Mouse (Mus musculus) Muller cell, postnatal 12 days (primary cell): ENCODE measurements around the gene Faah.

Experiments
- DNase-seq: peaks from one replicate; pipeline ENCODE4 v3.0.0-alpha.2; 2015; ENCODE audit errors: inconsistent ontology term

Faah gene

DNA sequence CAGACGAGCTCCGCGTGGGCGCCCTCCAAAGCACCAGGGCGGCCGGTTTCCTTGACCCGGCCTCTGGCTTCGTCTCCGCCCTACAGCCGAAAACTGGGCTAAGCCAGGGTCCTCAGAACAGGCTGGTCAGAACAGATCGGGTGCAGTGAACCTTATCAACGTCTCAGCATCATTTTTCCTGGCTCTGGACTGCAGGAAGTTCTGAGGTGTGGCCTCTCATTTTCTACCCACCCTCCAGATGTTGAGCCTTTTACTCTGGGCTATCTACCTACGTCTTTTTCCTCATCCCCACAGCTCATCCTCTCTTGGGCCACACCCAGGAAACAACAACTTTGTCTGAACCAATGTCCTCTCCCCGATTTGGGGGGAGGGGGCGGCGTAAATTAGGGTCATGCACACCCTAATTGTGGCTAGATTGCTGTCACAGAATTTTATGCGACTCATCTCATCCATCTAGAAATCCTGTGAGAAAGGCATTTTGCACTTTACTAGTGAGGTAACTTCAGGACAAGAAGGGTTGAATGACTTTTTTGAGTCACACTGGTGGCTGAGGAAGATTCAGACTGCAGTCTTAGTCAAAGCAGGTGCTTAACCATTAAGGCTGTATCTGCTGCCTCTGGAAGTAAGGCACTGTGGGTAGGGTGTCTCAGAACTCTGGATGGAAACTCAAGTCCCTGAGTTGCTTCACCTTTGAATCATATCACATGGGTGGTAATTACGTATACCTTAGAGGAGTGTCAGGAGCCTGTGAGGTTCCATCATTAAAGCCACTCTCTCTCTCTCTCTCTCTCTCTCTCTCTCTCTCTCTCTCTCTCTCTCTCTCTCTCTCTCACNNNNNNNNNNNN is at the start of gene Faah:
Gene Faah, minus strand, starts transcription at position 25 of the 845 bp plus-strand sequence.
- peak; percentile 14 for DNase-seq

DNA sequence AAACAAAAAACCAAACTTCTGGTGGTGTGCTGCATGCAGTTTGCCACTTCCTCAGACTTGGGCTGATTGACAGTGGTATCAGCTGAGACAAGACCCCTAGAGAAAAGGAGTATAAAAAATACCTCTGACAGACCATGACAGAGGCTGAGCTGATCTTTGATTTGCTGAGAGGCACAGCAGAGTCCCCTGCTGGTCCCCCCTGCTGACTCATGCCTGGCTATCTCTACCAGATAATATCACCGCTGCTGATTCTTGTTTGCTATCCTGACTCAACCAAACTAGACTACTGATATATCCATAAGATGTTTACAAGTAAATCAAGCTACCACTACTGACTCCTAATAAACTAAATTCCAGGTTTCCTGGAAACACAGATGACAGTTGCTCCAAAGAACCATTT is 46.1 kb upstream of the Faah start:
- DNase-seq, result no peak

DNA sequence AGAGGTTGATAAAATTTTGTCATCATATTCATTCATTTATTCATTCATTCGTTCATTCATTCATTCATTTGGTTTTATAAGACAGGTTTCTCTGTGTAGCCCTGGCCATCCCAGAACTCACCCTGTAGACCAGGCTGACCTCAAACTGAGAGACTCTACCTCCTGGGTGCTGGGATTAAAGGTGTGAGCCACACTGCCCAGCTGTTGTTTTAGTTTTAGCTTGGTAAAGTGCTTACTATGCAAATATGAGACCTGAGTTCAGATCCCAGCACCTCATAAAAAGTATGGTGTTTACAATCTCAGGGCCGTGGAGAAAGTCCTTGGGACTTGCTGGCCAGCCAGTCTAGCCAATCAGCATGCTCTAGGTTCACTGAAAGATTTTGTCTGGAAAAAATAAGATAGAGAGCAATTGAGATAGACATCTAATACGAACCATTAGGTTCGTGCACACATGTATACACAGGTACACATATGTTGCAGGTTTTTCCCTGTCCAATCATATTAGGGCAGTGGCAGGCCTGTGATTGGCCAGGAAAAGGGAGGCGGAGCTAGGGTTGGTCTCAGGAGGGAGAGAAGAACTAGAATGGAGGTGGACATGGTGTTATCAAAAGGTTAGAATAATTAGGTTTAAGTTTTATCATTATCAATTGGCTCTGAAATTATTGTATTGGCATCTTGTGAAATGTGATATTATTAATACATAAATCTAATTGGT is 41.4 kb upstream of the Faah start:
- no peak for DNase-seq

DNA sequence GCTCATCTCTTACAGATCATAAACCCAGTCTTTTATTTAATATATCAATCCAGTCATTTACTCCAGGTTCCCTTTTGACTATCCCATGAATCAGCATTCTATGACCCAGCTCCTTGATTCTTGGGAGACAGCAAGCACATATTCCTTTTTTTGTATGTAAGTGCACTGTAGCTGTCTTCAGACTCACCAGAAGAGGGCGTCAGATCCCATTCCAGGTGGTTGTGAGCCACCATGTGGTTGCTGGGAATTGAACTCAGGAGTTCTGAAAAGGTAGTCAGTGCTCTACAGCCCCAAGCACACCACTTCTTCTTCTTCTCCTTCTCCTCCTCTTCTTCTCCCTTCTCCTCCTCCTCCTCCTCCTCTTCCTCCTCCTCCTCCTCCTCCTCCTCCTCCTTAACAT is 39.8 kb upstream of the Faah start:
- no peak for DNase-seq

DNA sequence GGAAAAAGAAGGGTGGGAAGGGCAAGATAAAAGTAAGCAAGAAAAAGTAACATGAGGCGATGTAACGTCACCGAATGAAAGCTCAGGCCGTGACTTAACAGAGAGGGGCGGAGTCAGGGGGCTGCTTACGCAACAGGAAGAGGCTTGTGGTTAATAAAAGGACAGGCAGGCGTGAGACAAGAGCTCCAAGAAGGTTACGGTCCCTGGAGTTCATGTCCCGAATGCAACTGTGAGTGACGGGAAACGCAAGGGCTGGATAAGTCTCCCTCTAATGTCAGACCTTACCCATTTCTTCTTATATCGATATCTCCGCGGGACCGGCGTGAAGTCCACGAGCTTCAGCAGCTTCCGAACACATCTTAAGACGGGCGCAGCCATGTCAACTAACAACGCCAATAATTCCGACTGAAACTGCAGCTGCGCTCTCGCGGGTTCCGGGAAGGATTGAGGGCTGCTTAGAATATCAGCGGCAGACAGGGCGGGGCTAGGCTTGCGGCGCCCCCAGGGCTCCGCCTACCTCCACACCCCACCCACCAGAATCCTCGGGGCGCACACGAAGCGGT is 35.8 kb upstream of the Faah start, which contains the start of gene Nsun4:
Gene Nsun4, minus strand, starts transcription at position 478 of the 563 bp plus-strand sequence.
- DNase-seq, result peak; percentile 94

DNA sequence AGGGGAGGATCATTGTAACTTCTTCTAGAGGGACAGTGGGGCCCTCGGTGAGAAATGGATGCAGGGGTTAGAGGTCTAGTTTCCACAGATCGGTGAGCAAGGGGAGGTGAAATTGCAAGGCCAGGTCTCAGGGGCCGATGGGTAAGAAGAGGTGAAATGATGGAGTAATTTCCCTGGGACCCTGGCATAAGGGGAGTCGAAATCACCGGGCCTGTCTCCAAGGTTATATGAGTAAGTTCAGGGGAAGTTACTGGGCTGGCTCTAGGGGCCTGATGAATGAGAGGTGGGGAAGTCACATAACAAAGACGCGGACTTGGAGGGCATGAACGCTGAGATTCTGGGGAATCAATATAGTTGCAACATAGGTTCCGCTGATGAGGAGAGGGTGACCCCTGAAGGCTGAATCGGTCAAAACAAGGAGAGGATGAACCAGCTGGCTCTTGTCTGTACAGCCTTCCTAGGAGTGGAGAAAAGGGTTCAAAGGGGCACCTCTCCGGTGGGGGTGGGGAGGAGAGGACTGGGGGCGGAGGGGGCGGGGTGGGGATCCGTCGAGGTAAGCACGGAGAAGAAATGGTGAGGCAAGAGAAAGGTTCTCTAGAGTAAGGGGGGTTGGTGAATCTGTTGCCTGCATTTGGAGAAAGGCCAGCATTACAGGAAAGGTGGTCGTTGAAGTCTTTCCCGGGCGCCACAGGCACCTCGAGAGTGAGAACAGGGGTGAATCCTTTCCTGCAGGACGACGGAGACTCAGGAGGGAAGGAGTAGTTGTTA is 35.0 kb upstream of the Faah start:
- DNase-seq, result peak; percentile 49

DNA sequence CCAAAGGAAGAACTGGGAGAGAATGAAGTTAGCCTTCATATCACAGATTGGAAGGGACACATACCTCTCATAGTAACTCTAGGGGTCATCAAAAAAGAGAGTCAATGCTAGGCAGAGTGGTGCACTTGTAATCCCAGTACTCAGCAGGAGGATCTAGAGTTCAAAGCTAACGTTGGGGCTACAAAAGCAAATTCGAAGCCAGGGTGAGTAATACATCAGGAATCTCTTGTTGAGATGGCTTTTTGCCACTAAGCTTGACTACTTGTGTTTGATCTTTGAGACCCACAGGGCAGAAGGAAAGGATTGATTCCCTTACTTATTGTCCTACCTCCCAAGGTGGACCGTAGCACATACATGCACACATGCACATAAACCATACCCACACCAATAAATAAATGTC is 31.5 kb upstream of the Faah start:
- DNase-seq, result peak; percentile 13

DNA sequence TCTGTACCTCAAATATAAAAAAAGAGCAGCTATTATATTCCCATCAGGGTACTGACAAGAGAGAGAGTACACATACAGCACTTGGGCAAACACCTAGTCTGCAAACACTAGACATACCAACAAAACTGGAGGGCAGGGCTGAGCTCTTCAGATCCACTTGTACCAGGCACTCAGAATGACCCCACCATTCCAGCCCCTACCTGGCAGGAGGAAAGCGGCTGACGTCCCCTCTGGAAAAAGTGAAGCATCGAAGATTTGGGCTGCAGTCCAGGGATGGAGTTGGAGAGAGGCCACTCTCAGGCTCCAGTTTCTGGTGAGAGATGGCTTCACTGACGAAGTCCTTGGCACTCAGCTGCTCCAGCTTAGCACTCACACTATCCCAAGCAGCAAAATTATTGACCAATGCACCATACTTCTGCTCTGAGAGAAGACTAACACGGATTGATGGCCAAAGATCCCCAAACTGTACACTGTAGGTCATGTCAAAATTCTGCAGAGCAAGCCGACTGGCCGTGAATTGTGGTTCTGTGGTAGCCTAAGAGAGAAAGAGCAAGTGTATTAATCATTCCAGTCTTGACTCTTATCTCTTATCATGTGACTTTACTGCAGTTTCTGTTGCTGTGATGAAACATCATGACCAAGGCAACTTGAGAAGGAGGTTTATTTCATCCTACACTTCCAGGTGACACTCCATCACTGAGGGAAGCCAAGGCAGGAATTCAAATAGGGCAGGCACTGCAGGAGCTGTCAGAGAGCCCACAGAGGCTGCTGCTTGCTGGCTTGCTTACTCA is 30.6 kb upstream of the Faah start:
- DNase-seq, result no peak

DNA sequence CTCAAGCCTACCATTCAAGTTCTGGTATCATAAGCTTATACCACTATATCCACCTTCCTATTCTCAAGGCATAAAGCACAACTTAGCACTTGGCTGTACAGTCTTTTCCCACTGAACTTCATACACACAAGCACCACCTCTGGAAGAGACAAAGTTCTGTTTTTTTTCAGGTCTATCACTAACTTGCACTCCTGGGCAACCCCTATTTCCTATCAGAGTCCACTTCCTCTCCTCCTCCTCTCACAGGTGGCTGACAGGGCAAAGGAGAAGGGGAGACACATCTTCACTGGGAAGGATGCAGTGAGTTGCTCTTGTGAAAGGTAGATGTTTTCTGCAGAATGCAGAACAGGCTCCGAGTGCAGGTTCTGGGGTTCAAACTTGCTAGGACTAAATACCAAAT is 30.0 kb upstream of the Faah start:
- DNase-seq, result no peak

DNA sequence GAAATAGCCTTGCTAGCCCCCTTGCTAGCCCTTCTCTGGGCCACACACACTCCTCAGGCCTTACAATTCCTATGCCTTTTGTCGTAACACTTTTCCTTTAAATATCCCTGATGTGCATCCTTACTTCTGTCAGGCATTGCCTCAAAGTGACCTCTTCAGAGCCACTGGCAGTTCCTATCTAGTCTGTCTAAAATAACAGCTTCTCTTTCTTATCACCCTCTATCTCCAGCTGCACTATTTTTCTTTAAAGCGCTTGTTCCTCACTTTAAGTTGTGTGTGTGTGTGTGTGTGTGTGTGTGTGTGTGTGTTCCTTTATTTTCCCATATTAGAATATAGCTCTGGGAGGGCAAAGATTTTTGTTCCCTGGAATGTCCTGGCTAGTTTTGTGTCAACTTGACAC is 28.9 kb upstream of the Faah start:
- no peak for DNase-seq

DNA sequence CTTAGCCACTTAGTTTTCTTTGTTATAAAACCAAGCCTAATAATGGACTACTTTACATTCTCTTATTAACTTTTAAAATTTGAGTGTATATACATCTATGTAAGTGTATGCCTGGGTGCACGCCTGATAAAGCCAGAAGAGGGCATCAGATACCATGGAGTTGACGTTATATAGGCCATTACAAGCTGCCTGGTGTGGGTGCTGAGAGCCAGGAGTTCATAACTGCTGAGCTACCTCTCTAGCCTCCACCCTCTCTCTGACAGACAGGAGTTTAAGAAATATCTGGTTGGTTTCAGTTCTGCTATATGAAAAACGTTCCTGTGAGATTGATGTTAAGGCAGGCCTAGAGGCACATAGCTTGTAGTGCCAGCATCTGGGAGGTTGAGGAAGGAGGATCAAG is 24.5 kb upstream of the Faah start:
- no peak for DNase-seq

DNA sequence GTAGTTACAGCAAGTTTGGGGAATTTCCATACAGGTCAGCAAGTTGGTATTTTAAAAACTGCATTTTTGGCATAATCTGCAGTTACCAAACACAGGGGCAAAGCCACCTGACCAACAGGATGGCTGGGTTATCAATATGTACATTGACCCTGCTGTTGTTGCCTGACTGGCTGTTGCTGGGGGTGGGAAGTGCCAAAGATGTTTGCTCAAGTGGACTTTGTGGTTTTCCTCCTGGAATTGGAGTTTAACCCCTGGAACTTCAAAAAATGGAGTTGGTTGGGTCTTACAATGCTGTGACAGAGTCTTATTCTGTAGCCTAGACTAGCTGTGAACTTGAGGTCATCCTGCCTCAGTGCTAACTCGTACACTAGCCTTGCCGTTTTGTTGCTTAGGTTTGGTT is 22.7 kb upstream of the Faah start:
- DNase-seq, result no peak

DNA sequence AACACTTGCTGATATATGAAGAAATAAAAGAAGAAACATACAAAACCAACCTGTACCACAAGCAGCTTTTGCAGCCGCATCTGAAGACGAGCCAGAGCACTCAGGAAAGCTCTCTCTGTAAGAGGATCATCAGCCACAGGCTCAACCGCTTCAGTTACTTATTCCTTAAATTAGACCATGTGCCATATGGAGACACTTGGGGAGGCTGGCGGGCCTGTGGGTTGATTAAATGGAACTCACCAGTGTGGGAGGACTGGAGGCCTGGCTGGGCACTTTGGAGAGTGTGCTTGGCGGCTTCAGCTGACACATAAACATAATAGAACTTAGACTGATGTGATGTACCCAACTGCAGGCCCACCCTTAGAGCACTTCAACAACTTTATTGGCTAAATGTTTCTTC is 15.6 kb upstream of the Faah start:
- DNase-seq, result no peak

DNA sequence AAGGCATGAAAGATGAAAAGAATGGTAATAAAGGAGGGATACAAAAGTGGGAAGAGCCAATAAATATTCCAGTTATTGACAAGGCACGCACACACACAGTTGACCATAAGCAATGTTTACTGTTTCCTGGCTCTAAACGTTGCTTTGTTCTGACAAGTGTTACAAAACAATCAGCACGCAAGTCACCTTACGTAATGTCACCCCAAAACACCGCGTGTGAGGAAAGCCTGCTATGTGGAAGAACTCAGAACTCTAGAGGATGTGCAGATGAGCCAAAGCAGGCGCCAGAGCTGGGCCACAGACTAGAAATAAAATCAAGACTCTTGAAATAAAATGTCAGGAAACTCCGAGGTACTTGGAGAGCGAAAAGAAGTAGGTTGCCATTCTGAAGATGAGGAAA is 15.2 kb upstream of the Faah start:
- no peak for DNase-seq

DNA sequence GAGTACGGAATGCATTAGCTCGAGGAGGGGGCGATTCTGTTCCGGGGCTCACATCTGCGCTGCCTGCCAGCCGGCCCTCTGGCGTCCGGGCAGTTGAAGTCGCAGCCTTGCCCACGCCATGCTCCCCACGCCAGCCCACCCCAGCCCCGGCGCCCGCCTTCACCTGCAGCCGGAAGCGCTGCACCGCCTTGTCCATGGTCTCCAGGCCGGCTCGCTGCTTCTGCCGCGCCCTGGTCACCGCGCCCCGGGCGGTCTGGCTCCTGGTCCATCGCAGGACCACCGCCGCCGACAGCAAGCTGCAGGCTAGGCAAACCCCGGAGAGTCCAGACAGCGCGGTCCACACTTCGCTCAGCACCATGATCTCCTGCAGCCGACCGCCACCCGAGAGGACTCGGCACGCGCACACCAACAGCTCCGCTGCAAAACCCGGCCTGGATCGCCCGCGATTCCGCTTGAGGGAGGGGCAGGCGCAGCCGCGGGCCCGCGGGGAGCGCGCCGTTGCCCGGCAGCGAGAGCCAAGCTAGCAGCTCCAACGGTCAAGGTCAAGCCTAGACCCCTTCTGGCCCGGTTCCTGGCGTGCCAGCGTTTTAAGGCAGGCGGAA is 325 bp downstream of the Faah start:
- peak; percentile 77 for DNase-seq

DNA sequence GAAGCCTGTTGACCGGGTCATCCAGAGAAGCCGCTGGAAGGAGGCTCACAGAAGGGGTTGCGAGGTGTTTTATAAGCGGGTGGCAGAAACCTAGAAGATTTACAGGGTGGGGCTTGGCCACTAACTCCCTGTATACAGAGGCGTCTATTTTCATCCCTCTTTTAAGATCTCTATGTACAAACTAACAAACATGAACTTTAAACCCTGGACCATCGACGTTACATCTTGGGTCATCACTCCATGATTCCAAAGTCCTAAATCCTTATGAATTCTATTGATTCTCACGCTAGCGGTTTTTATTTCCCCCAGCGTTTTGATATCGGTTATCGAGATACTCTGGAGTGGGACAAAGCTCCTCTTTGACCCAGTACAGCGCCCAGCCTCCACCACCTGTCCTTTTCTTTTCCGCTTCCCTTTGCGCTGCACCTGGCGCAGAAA is 845 bp downstream of the Faah start:
- DNase-seq, result no peak

DNA sequence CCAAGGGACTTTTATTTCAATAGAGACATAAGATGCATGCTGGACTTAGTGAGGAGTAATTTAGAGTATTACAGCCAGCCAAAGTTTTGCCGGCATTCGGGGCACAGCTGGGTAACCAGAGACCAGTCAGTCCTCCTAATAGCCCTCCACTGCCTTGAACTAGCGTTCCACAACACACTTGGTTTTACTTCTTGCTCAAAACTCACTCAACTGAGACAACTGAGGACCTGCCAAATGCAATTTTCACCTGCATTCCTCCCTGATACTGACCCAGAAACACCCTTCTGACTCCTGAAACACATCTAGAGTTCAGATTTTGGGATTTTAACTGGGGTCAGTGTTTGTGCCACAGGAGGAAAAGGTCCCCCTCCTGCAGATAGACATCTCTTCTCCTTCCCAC is 1.3 kb downstream of the Faah start:
- DNase-seq, result no peak

DNA sequence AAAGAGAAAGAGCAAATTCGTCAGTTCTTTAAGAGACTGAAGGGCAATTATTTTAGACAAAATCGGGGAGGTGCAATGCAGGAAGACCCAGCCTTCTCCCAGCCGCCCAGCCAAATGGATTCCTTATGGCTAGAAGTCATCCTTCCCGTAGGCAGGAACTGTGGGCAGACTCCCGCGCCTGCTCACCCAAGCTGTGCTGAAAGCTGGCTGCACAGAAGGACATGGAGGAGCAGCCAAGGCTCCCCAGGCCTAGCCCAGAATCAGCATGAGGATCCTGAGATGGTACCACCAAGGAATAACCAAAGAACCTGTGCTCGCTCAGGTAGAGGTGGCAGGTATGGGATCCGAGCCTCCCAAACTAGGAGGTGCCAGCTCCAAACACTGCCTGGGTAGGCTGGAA is 1.7 kb downstream of the Faah start:
- DNase-seq, result no peak

DNA sequence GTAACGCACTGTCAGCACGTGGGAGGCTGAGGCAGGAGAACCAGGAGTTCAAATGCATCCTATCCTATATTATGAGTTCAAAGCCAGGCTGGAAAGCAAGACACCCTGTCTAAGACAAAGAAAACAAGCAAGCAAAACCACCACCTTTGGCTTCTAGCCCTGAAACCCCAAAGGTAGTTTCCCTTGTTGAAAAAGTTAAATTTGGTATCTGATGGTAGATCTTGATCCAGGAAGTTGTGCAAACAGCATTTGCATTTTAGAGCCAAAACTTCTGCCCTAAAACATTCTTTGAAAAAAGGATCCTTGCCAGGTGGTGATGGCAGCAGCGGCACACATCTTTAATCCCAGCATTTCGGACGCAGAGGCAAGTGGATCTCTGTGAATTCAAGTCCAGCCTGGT is 2.2 kb downstream of the Faah start:
- DNase-seq, result no peak

DNA sequence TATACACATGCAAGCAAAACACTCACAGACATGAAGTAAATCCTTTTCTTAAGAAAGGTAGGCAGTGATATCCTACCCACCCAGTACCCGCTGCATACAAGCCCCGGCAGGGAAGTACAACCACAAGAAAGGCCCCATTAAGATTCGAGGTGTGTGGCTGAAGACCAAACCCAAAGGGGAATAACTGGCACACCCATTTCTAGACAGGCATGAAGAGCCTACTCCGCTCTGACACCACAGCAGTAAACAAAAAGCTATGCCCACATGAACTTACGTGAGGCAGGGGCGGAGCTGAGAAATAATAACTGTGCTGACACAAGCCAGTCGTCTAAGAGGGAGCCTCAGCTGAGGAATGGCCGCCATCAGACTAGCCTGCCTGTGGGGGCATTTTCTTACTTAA is 7.5 kb downstream of the Faah start:
- no peak for DNase-seq

DNA sequence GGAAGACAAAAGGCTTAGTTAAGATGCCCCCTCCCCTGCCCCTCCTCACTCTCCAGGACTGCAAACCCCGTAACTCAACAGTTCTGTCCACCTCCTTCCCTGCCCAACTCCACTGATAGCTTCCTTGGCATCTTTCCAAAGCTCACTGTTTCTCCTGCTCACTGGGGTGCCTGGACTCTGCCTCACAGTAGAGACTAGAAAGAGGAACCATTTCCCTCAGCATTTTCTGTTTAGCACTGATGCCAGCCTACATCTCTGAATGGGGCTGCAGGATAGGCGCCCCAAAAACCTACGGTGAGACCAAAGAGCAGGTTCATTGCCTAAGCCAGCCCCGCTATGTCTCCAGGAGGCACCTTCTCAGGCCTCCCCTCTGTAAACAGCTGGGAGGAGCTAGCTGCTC is 16.5 kb downstream of the Faah start:
- DNase-seq, result no peak
